Mouse (Mus musculus) CD8-positive naive resting alpha-beta T cell, adult 2 months (primary cell): ENCODE data around the gene Mipep.

Experiments used
- DNase-seq, 2 experiments: peaks; one replicate each; pipeline ENCODE4 v3.0.0; 2022; ENCODE audit warnings: low read depth in 2 of 2, low spot score in 2 of 2

Mipep gene

GRCm38 (mm10) chr14:60756271-60756670, 28.1 kb upstream of the Mipep start:
- no peak for DNase-seq

DNA sequence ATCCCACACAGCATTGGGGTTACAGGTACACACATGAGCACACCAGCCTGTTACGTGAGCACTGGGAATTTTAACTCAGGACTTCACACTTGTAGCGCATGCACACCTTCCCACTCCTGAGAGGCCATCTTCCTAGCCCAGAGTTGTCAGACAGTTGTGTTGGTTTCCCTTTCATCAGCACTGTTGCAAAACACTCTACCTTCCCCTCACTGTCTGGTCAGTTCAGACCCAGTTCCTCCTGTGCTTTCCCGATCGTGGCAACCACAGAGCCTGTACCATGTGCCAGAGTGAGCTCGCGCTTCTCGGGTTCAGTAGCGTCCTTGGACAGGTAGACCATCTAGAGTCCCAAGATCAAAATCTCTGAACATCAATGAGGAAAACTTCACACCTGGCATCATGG, 27.1 kb upstream of the Mipep start:
- DNase-seq = no peak

DNA sequence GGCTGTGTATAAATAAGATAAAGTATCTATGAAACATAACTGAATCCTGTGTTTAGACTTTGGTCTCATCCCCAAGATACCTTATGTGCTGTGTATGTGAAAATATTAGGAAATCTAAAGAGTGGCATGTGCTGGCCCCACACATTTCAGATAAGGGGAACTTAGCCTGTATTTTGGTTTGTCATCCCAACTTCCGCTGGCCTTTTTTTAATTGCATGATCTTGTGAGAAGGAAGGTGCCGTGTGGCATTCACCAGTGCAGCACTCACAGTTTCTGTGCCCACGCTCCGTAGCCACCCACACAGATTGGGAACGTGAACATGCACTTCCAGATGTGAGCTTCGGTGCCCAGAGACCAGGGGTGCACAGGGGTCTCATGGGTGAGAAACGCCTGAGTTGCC, 26.7 kb upstream of the Mipep start:
- no peak for DNase-seq

DNA sequence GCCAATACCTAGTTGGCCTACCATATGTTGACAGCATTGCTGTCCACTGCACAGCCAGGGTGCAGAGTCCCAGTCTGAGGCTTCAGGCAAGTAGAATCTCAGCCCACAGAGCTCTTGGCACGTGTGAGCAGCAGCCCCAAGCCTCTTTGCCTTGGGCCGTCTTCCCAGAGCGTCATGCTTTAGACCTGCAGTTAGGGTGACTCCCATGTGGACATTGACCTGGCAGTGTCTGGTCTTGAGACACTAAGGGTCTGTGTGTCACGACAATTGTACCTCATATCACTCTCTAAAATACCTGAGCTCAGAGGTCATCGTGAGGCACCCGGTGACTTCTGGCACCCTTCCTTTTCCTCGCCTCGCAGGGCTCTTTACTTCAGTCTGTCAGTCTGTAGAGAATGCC, 25.3 kb upstream of the Mipep start:
- no peak for DNase-seq

- no peak for DNase-seq
These were observed 22.6 kb upstream of the Mipep start for GRCm38 (mm10) chr14:60761801-60762200.

GRCm38 (mm10) chr14:60762754-60763153, 21.6 kb upstream of the Mipep start:
- DNase-seq = no peak

GRCm38 (mm10) chr14:60763746-60764145, 20.6 kb upstream of the Mipep start:
- DNase-seq = no peak

DNA sequence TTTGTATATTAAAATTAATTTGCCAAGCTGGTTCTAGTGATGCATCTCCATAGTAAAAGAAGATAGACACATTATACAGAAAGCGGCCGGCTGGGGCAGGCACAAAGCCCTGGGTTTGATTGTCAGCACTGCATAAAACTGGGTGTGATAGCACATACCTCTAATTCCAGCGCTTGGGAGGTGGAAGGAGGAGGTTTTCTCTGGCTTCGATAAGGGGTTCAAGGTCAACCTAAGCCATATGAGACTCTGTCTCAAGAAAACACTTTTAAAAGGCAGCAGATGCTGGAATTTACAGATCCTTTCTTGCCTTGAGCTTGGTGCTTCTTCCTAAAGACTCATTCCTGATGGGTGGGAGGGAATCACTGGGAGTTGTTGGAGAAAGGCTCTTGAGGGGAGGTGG, 19.8 kb upstream of the Mipep start:
- no peak for DNase-seq

- no peak for DNase-seq
These were observed 19.3 kb upstream of the Mipep start for GRCm38 (mm10) chr14:60765025-60765424.

DNA sequence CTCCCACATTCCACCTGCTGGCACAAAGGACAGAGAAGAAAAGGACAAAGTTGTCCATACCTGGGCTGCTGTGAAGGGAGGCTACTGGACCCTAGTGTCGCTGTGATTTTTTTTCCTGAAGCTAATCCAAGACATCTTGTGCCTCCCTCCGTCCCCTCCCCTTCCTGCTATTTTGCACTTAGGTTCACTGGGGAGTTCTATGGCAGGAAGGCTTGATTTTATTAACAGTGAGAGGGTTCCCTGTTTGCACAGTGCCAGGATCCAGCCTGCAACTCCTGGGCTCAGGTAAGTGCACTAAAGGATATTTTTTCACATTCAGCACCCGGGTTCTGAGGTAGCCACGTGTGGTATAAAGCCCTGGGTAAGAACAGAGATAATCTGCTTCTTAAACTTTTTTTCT, 16.5 kb upstream of the Mipep start, which contains the start of gene C1qtnf9:
Gene C1qtnf9 (plus strand): TSS at position 251 of the 400 bp plus-strand sequence.
- no peak for DNase-seq

GRCm38 (mm10) chr14:60769340-60769739, 15.0 kb upstream of the Mipep start:
- DNase-seq = no peak

- no peak for DNase-seq
These were observed 13.8 kb upstream of the Mipep start for GRCm38 (mm10) chr14:60770594-60770993.

DNA sequence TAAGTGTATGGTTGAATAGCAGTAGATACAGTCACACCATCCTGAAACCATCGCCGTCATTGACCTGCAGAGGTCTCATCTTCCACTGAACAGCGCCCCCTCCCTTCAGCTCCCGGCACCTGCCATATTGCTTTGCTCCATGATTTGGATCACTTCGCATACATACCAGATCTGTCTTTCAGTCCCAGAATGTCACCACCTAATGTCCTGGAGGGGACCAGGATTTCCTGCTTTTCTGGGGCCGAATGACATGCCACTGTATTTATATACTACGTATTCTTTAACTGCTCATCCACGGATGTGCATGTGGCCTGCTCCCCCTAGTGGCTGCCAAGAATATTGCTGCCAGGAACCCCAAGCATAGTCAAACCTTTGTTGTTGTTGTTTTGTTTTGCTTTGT, 13.3 kb upstream of the Mipep start:
- DNase-seq = peak; percentile 59 to 78

GRCm38 (mm10) chr14:60773476-60773875, 10.9 kb upstream of the Mipep start:
- DNase-seq = no peak

GRCm38 (mm10) chr14:60776521-60776920, 7.9 kb upstream of the Mipep start:
- no peak for DNase-seq

GRCm38 (mm10) chr14:60777485-60777919, 6.9 kb upstream of the Mipep start:
- no peak for DNase-seq

DNA sequence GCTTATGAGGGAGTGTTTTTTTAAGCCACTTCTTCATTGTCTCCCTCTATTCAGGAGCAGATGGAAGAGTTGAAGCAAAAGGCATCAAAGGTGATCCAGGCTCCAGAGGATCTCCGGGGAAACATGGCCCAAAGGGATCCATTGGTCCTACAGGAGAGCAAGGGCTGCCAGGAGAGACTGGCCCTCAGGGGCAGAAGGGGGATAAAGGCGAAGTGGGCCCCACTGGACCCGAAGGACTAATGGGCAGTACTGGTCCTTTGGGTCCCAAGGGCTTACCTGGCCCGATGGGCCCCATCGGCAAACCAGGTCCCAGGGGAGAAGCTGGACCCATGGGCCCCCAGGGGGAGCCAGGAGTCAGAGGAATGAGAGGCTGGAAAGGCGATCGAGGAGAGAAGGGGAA, 5.2 kb upstream of the Mipep start:
- no peak for DNase-seq

GRCm38 (mm10) chr14:60782121-60782656, 2.2 kb upstream of the Mipep start:
- no peak for DNase-seq

DNA sequence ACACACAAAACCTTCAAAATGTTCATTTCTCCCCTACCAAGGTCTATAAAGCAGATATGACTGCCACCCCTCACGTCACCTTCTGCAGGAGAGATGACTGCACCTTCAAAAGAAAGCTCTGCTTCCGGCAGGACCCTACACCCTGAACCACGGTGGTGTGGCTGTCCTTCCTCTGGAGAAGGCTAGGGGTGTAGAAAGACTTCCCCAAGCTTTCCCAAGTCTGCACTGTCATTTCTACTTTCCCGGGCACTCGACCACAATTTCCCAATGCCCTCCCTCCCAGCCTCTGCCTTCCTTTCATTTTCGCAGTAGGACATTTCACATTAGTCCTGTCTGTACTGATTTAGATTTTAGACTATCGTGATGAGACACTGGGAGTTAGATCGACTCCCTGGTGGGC, 1.2 kb upstream of the Mipep start:
- no peak for DNase-seq

DNA sequence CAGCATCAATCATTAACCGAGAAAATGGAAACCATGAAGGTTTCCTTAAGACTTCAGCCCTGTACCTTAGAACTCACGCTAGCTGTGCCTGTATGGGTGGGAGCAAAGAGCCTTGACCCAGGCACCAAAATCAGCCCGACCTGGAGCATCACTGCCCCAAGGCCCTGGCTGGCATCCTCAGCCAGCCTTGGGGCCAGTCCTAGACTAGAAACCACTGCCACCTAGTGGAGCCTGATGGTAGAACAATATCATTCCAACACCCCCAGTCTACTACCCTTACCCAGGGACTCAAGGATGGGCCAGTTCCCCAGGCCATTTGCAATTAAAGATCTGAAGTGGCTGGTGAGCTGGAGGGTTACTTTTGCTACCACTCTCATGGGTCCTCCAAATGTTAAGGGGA, 5.7 kb downstream of the Mipep start:
- peak; percentile 54 to 70 for DNase-seq

DNA sequence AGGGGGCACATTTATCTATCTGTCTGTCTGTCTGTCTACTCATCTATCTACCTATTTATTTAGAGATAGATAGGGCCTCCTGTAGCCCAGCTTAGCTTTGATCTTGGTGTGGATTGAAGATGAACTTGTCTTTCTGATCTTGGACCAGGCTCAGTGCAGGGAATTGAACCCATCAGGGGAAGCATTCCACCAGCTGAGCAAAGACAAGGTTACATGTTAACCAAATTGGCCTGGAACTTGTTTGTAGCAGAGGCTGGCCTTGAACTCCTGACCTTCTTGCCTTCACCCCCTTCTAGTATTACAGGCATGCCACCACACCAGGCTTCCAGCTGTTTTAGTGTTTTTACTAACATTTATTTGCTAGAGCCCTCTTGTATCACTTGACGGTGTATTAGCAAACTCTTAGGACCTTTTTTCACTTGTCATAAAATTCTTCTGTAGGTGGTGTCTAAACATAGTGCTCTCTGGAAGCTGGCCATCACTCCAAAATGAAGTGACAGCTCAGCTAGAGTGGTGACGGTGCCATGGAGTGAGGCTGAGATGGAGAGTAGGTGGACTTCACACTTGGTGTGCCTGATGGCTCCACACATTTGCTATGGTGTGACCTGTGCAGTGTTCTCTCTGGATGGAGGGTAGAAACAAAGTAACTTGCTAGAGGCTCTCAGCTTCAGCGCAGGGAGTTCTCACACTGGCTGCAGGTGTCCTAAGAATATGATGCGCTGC, 12.4 kb downstream of the Mipep start:
- no peak for DNase-seq

- no peak for DNase-seq
These were observed 13.2 kb downstream of the Mipep start for GRCm38 (mm10) chr14:60797596-60797995.

DNA sequence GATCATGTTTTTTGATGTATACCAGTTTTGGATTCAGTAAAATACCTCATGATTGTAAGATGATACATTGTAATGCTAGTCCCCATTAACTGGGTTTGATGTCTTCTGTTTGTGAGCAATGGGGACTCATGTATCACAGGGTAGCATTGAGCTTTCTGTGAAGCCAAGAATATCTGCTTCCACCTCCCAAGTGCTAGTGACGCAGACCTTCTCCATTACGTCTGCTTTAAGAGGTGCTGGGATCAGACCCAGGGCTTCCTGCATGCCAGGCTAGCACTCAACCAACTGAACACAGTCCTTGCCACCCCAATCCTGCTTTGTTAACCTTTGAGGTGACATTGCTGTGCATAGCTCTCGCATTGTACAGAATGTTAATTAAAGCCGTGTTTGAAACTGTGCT, 14.3 kb downstream of the Mipep start:
- DNase-seq = no peak
